Mouse (Mus musculus) leukemia stem cell, adult 10-12 weeks (primary cell): ENCODE measurements around the gene Jchain. TPM values are rescaled to one million over a fixed set of nuclear protein-coding genes. Genes with fewer than 3 reads are reported as not detected.

Experiments
- polyA plus RNA-seq: library from polyadenylated mRNA; stranded (reverse); fragments of >175 nt; gene quantifications from 2 replicates; pipeline ENCODE4 v1.2.3, GENCODE M21; 2012; ENCODE audit warnings: low replicate concordance

Jchain gene
- 6.2 and 15.0 TPM in 2 replicates for polyA plus RNA-seq

GRCm38 (mm10) chr5:88527657-88528056 is at the start of gene Jchain:
TSS of gene Jchain (minus strand) at chr5:88527891.

GRCm38 (mm10) chr5:88564501-88565147 is 36.9 kb upstream of the Jchain start, which contains the start of gene Rufy3:
TSS of gene Rufy3 (plus strand) at chr5:88565040.

GRCm38 (mm10) chr5:88554086-88554886 is 26.6 kb upstream of the Jchain start, which contains the start of gene Utp3:
TSS of gene Utp3 (plus strand) at chr5:88554462.

GRCm38 (mm10) chr5:88487675-88488074 is 40.0 kb downstream of the Jchain start, which contains the start of gene Enam:
TSS of gene Enam (plus strand) at chr5:88487975.

Other genes with a start within 250 kb of the Jchain start
- gene Prol1, start 210.6 kb downstream of the Jchain start, polyA plus RNA-seq = not detected in 2 replicates
- gene Amtn, start 151.8 kb downstream of the Jchain start, polyA plus RNA-seq = not detected in 2 replicates
- gene Ambn, start 71.9 kb downstream of the Jchain start, polyA plus RNA-seq = not detected in 2 replicates
- gene Enam, start 39.9 kb downstream of the Jchain start, polyA plus RNA-seq = not detected in 2 replicates
- gene Utp3, start 26.6 kb upstream of the Jchain start, polyA plus RNA-seq = 36.1 and 40.6 TPM in 2 replicates
- 2.1 and 3.0 TPM in 2 replicates for gene Rufy3, start 37.1 kb upstream of the Jchain start, polyA plus RNA-seq
- 40.3 and 60.8 TPM in 2 replicates for gene Grsf1, start 148.3 kb upstream of the Jchain start, polyA plus RNA-seq
- gene Mob1b, start 193.0 kb upstream of the Jchain start, polyA plus RNA-seq = 24.1 and 40.8 TPM in 2 replicates
- 13.5 and 16.5 TPM in 2 replicates for gene Dck, start 237.1 kb upstream of the Jchain start, polyA plus RNA-seq